Mouse (Mus musculus): Measurements from ENCODE around the gene Cacna1d. TPM values are rescaled to one million over a fixed set of nuclear protein-coding genes. Genes with fewer than 3 reads are reported as not detected.

Gene Cacna1d
- polyA plus RNA-seq, 1 experiment from 2014 or later = 1.2 TPM

DNA sequence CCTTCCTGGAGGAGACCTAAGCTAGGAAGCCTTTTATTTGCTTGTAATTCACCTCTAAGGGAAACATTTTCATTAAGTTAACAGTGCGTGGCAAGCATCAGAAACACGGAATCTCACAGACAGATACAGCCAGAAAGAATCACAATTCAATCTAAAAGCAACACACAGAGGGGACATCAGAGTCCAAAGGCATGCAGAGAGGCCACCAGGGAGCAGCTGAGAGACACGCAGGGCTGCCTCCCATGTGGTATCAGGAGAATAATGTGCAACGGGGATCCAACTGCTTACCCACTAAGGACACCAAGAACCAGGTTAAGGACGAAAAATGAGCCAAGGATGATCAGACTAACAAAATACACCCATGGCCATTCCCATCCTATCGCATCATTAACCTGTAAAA is 320.2 kb downstream of the Cacna1d start:
- H3K9me3 ChIP-seq = no peaks in the 10 kb centered on the region
- H3K4me3 ChIP-seq = no peak overlapping the region
- no peaks in the 10 kb centered on the region for H3K36me3 ChIP-seq
- 73% methylated on average over 6 of the region's 6 CpGs for WGBS
- H3K27ac ChIP-seq = no peak overlapping the region
- DNase-seq (ENCODE audit: low spot score) = no peak
- H3K4me1 ChIP-seq (replicated peaks) = no peaks in the 10 kb centered on the region
- H3K27me3 ChIP-seq (ENCODE audit: insufficient read depth, poor library complexity, severe bottlenecking) = no peaks in the 10 kb centered on the region

DNA sequence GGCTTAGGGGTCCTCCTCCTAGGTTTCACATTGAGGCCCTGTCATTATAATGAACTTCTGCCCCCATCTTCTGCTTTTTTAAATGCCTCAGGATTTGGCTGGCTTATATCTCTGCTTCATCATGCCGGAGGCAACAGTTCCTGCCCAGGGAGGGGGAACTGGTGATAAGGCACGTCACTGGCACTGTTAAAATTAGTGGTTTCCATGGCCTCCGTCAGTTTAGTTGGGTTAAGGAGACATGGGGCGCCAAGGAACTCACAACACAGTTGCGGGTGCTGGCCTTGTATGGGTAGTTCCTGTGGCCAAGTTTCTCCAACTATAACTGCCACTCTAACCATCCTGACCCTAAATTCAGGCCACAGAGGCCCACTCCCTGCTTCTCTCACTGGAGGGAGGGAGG is 321.8 kb downstream of the Cacna1d start:
- H3K4me3 ChIP-seq = no peak overlapping the region
- peaks cover 1% of the 10 kb centered on the region for H3K4me1 ChIP-seq (replicated peaks)
- no peaks in the 10 kb centered on the region for H3K9me3 ChIP-seq
- H3K27me3 ChIP-seq (ENCODE audit: insufficient read depth, poor library complexity, severe bottlenecking) = no peaks in the 10 kb centered on the region
- no peaks in the 10 kb centered on the region for H3K36me3 ChIP-seq
- WGBS = 88% methylated on average over 5 of the region's 5 CpGs
- no peak for DNase-seq (ENCODE audit: low spot score)
- no peak overlapping the region for H3K27ac ChIP-seq

DNA sequence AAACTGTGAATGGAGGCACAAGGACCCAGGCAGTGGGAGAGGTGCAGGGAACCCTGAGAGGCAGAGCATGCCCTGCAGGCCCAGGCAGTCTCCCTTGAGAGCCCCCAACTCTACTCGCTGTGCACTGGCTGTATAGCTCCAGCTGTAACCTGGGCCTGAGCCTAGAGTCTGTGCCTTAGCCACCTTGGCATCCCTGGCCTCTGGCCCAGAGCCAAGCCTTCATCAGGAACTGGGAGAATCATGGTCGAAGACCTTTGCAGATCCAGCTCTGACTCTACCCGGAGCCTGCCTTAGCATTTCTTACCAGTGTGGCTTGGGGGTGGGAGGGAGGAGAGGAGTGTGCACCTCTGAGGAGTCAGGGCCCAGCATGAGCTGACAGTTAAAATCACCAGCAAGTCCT is 322.4 kb downstream of the Cacna1d start:
- Histone ChIP-seq H3K4me3 (no peak overlapping the region), H3K27ac (no peak overlapping the region), H3K36me3 (no peaks in the 10 kb centered on the region), H3K9me3 (no peaks in the 10 kb centered on the region), H3K27me3 (ENCODE audit: insufficient read depth, poor library complexity, severe bottlenecking) (no peaks in the 10 kb centered on the region), H3K4me1 (replicated peaks) (peaks cover 6% of the 10 kb centered on the region)
- 71% methylated on average over 3 of the region's 3 CpGs for WGBS
- no peak for DNase-seq (ENCODE audit: low spot score)

DNA sequence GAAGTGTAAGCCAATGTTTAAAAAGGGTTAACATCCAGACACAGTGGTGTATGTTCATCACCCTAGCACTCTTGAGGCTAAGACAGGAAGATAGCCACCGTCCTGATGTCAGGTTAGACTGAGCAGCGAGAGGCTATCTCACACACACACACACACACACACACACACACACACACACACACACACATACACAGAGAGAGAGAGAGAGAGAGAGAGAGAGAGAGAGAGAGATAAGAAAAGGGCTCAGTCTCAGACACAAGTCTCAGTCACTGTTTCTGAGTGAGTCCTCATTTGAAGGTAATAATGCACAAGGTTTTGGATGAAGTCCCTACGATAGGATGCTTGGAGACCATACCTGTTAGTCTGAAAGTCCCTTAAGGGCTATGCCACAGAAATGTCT is 322.9 kb downstream of the Cacna1d start:
- DNase-seq (ENCODE audit: low spot score) = no peak

DNA sequence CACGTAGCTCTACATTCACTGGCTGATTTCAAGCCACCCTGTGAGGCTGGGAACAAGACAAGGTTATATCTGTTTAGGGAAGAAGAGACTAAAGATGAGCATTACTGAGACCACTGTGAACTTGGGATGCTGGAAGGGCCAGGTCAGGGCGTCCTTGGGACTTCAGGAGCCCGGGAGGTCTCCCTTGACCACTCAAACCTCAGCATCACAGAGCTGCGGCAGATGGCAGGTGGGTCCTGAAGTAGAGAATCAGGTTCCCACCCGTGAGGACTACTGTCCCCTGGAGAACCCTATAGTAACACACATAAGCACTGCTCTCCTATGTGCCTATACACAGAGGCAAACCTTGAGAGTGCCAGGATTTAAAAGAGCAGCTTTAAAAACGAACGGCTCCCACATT is 323.6 kb downstream of the Cacna1d start:
- WGBS = 86% methylated on average over 7 of the region's 7 CpGs
- Histone ChIP-seq H3K4me3 (no peak overlapping the region), H3K27me3 (ENCODE audit: insufficient read depth, poor library complexity, severe bottlenecking) (no peaks in the 10 kb centered on the region), H3K9me3 (no peaks in the 10 kb centered on the region), H3K27ac (no peak overlapping the region), H3K4me1 (replicated peaks) (peaks cover 6% of the 10 kb centered on the region), H3K36me3 (no peaks in the 10 kb centered on the region)
- DNase-seq (ENCODE audit: low spot score) = no peak

More for the DNA sequence above, 322.9 kb downstream of the Cacna1d start:
- Histone ChIP-seq H3K4me1 (replicated peaks) (peaks cover 6% of the 10 kb centered on the region), H3K36me3 (no peaks in the 10 kb centered on the region), H3K27me3 (ENCODE audit: insufficient read depth, poor library complexity, severe bottlenecking) (no peaks in the 10 kb centered on the region), H3K4me3 (no peak overlapping the region), H3K27ac (no peak overlapping the region), H3K9me3 (no peaks in the 10 kb centered on the region)
- WGBS = 87% methylated on average over 3 of the region's 3 CpGs

DNA sequence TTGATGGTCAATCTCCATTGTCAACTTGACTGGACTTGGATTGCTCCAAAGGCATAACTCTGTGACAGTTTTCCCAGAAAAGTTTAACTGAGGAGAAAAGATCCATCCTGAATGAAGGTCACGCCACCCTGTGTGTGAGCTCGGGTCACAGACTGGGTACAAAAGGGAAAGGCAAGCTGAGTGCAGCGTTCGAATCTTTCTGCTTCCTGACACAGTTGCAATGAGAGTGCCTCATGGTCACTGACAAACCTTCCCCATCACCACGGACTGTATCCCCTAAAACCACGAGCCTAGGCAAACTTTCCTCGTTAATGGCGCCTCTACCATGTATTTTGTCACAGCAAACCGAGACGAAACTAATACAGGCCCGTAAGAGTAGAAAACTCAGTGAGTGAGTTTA is 325.2 kb downstream of the Cacna1d start:
- Histone ChIP-seq H3K4me3 (no peak overlapping the region), H3K36me3 (no peaks in the 10 kb centered on the region), H3K9me3 (no peaks in the 10 kb centered on the region), H3K4me1 (replicated peaks) (peaks cover 6% of the 10 kb centered on the region), H3K27me3 (ENCODE audit: insufficient read depth, poor library complexity, severe bottlenecking) (no peaks in the 10 kb centered on the region), H3K27ac (no peak overlapping the region)
- WGBS = 94% methylated on average over 11 of the region's 11 CpGs
- no peak for DNase-seq (ENCODE audit: low spot score)

DNA sequence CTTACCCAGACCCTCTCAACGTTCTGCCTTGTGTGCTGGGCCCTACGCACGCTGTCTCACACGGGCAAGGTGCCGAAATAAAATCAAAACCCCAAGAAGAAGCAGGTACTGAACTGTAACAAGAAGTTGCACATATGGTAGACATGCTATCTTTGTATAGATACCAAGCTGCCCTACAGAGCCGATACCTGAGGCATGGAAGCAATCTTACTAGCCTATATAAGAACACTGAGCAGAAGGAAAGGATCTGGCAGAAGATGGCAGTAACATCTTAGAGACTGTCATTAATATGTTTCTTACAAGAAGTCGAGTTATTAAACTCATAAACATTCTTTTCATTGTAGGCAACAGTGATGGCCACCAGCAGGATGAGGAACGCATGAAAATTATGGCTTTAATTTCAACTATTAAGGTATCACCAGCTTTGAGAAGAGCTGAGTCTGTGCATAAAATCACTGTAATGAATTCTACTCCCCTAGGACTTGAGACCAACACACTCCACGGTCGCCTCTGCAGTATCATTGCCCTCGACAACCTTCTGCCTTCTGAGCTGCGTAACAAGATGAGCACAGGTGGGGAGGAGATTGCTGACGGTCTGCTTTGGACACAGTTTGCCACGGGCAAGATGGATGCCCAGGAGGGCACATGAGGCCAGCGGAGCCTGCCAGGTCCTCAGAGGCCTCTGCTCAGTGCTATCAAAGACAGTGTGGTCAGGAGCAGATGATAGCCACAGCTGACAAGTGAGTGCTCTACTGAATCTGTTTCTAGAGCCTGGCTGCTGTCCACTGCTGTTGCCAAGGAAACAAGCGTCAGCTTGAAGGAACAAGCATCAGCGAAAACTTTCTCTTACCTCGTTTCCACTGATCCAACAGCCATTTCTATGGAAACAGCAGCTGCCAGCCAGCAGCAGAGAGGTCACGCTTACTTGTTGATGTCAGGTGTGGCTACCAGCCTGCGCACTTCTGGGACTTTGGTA is 327.2 kb downstream of the Cacna1d start:
- no peak overlapping the region for H3K27ac ChIP-seq
- WGBS = 79% methylated on average over 20 of the region's 20 CpGs
- no peaks in the 10 kb centered on the region for H3K9me3 ChIP-seq
- H3K4me1 ChIP-seq (replicated peaks) = peaks cover 6% of the 10 kb centered on the region
- no peaks in the 10 kb centered on the region for H3K36me3 ChIP-seq
- no peaks in the 10 kb centered on the region for H3K27me3 ChIP-seq (ENCODE audit: insufficient read depth, poor library complexity, severe bottlenecking)
- no peak overlapping the region for H3K4me3 ChIP-seq
- no peak for DNase-seq (ENCODE audit: low spot score)

DNA sequence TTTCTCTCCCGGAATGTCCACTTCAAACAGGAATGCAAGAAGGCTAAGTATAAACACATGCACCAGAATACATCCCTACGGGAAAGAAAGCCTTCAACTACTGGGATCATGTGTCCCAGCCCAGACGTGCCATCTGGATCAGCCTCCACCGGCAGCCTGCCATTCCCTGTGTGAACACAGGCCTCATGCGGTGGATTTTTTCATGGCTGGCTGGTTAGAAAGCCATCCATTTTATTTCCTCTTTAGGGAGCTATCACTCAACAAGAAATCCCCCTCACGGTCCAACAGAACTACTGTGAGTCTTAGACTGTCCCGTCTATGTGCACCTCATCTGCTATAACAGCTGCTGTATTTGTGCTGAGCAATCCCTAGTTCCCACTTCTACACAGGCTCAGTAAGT is 343.5 kb downstream of the Cacna1d start:
- no peaks in the 10 kb centered on the region for H3K9me3 ChIP-seq
- 0 out of 2 replicates have a peak, but pooled peaks cover 7% of the 10 kb centered on the region for H3K4me1 ChIP-seq (replicated peaks)
- DNase-seq (ENCODE audit: low spot score) = peak; percentile 31
- H3K36me3 ChIP-seq = no peaks in the 10 kb centered on the region
- no peak overlapping the region for H3K4me3 ChIP-seq
- peaks cover 9% of the 10 kb centered on the region; the same call in 1 of the 2 replicates for H3K27me3 ChIP-seq (ENCODE audit: insufficient read depth, poor library complexity, severe bottlenecking)
- 57% methylated on average over 7 of the region's 7 CpGs for WGBS
- no peak overlapping the region for H3K27ac ChIP-seq

DNA sequence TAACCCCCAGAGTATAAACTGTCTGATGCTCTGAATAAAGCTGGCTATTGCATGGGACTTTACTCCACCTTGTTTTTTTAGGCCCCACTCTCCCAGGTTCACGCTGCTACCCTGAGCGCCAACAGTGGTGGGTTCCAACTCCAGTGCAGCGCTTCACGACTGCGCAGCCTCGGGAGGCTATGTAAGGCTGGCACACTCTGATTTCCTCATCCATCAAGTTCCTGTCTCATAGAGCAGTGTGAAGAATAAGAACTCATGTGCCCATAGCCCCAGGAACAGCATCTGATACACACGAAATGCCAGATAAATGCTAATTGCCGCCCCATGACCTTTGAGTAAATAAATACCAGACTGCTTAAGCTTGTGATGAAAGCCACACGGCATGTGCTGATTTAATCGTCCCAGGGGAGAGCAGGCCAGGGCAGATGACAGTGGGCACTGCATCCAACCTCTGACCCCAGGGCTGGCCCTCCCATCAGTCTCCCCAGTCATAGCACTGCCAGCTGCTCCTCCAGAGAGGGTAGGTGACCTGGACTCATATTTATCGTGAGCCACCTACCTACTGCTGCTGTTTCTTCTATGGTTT is 352.8 kb downstream of the Cacna1d start:
- H3K27me3 ChIP-seq (ENCODE audit: insufficient read depth, poor library complexity, severe bottlenecking) = peaks cover 45% of the 10 kb centered on the region
- H3K4me3 ChIP-seq = no peak overlapping the region
- no peak overlapping the region for H3K27ac ChIP-seq
- no peaks in the 10 kb centered on the region for H3K36me3 ChIP-seq
- WGBS = 45% methylated on average over 11 of the region's 11 CpGs
- peaks cover 26% of the 10 kb centered on the region for H3K4me1 ChIP-seq (replicated peaks)
- peak; percentile 71 for DNase-seq (ENCODE audit: low spot score)
- no peaks in the 10 kb centered on the region for H3K9me3 ChIP-seq

DNA sequence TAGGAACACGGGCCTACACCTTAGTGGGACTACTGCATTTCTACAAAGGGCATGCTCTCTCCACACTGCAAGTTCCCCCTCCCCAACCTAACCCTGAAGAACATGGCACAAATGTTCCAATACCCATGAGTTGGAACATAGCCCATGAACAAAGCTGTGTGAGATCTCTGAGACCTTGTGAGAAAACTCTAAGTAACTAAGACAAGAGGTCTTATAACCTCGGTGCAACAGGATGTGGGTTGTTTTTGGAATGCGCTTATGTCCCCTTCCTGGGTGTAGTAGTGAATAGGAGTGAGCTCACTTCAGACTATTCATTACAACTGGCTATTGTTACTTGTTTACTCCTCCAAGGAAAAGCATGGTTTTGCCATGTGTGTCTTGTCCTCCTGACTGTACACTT is 353.3 kb downstream of the Cacna1d start:
- 74% methylated on average over 3 of the region's 3 CpGs for WGBS
- Histone ChIP-seq H3K36me3 (no peaks in the 10 kb centered on the region), H3K27me3 (ENCODE audit: insufficient read depth, poor library complexity, severe bottlenecking) (peaks cover 45% of the 10 kb centered on the region), H3K4me1 (replicated peaks) (peaks cover 26% of the 10 kb centered on the region), H3K4me3 (no peak overlapping the region), H3K9me3 (no peaks in the 10 kb centered on the region), H3K27ac (no peak overlapping the region)
- no peak for DNase-seq (ENCODE audit: low spot score)

DNA sequence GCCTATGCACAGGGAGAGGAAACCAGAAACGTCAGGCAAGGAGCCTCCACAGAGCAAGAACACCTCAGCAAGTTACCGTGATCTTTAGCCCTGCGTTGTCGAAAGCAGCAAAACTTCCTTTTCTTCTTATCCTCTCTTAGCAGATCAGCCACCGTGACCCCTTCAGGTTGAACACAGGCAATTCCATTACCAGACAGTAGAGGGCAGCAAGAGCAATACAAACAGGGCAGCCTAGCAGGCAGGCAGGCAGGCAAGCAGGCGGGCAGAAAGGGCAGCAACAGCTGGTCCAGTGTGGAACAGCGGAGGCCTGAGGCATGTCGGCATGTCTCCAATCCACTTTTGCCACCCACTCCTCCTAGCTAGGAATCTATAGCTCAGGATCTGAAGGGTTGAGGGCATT is 354.3 kb downstream of the Cacna1d start:
- Histone ChIP-seq H3K27ac (no peak overlapping the region), H3K4me1 (replicated peaks) (peaks cover 26% of the 10 kb centered on the region), H3K27me3 (ENCODE audit: insufficient read depth, poor library complexity, severe bottlenecking) (peaks cover 35% of the 10 kb centered on the region), H3K9me3 (no peaks in the 10 kb centered on the region), H3K4me3 (no peak overlapping the region), H3K36me3 (no peaks in the 10 kb centered on the region)
- peak; percentile 87 for DNase-seq (ENCODE audit: low spot score)
- 8% methylated on average over 8 of the region's 8 CpGs for WGBS

DNA sequence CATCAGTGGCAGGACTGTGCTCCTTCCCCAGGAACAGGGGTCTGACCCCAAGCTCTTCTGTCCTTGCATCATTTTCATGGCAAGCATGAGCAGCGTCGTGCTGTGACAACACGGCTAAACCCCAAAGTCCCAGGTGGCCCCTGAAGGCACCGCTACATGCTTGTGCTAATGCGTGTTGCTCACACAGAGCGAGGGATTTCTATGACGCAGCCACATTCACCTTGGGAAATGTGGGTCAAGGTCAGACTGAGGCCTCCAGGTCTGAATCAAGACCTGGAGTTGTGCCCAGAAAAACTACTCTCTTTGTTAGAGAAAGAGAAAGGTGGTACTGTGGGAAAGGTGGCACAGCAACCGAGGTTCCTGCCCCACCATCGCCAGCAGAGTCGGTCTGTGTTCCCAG is 355.9 kb downstream of the Cacna1d start:
- Histone ChIP-seq H3K36me3 (no peaks in the 10 kb centered on the region), H3K27me3 (ENCODE audit: insufficient read depth, poor library complexity, severe bottlenecking) (peaks cover 22% of the 10 kb centered on the region), H3K27ac (no peak overlapping the region), H3K9me3 (no peaks in the 10 kb centered on the region), H3K4me3 (no peak overlapping the region), H3K4me1 (replicated peaks) (peaks cover 36% of the 10 kb centered on the region)
- no peak for DNase-seq (ENCODE audit: low spot score)
- 85% methylated on average over 10 of the region's 10 CpGs for WGBS

DNA sequence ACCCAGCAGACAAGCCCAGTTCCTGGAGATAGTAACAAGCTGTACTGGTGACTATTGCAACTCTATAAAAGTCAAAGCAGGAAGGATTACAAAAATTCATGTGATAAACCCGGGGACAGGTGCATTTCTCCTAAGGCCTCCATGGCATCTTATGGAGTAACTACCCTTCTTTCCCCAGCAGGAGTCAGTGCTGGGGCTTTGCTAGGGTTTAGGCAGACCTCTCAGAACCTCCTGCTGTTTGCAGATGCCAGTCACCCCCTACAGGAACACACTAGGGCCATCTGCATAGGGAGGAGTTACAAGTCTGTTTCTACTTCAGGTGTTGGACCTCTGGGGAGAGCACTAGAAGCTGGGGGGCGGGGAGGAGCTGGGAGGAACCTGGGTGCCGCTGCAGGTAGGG is 357.6 kb downstream of the Cacna1d start:
- H3K4me1 ChIP-seq (replicated peaks) = peaks cover 31% of the 10 kb centered on the region
- no peaks in the 10 kb centered on the region for H3K9me3 ChIP-seq
- H3K36me3 ChIP-seq = no peaks in the 10 kb centered on the region
- H3K27me3 ChIP-seq (ENCODE audit: insufficient read depth, poor library complexity, severe bottlenecking) = peaks cover 19% of the 10 kb centered on the region; the same call in 1 of the 2 replicates
- H3K4me3 ChIP-seq = no peak overlapping the region
- DNase-seq (ENCODE audit: low spot score) = no peak
- WGBS = 43% methylated on average over 3 of the region's 3 CpGs
- no peak overlapping the region for H3K27ac ChIP-seq
